Mouse (Mus musculus) limb, embryonic 11.5 days (tissue): Measurements from ENCODE around the gene Lad1. TPM values are rescaled to one million over a fixed set of nuclear protein-coding genes. Genes with fewer than 3 reads are reported as not detected.

Source experiments
- ATAC-seq: fragments of 200-750 bp; cut with Nextera tagmentation; 2 replicates; pipeline ENCODE4 v1.8.0; 2017; ENCODE audit warnings: low read depth; ENCODE audit not compliant: insufficient number of reproducible peaks, low FRiP score, low TSS enrichment
- DNase-seq: peaks from one replicate; pipeline ENCODE4 v3.0.0-alpha.2; 2015; ENCODE audit warnings: low spot score
- H3K27ac ChIP-seq: fragments of 300-500 bp; sonication (generic); replicated peaks from 2 replicates; pipeline ENCODE4 v1.5.1; 2014; ENCODE audit warnings: low read depth, mild to moderate bottlenecking, low read length
- H3K27me3 ChIP-seq: fragments of 300-500 bp; sonication (generic); 2 replicates; pipeline ENCODE4 v1.6.1; 2014; ENCODE audit warnings: mild to moderate bottlenecking, low read length, mixed read lengths; ENCODE audit not compliant: control insufficient read depth, insufficient read depth
- H3K36me3 ChIP-seq: fragments of 300-500 bp; sonication (generic); 2 replicates; pipeline ENCODE4 v1.6.1; 2014; ENCODE audit warnings: mild to moderate bottlenecking, low read length, moderate library complexity, mixed read lengths; ENCODE audit not compliant: control insufficient read depth, insufficient read depth
- H3K4me1 ChIP-seq: fragments of 300-500 bp; sonication (generic); 2 replicates; pipeline ENCODE4 v1.6.1; 2014; ENCODE audit warnings: low read length, mixed read lengths; ENCODE audit not compliant: control insufficient read depth, insufficient read depth
- H3K4me2 ChIP-seq: fragments of 300-500 bp; sonication (generic); 2 replicates; pipeline ENCODE4 v1.6.1; 2014; ENCODE audit warnings: low read depth, mild to moderate bottlenecking, moderate library complexity; ENCODE audit not compliant: severe bottlenecking
- H3K4me3 ChIP-seq: fragments of 300-500 bp; sonication (generic); 2 replicates; pipeline ENCODE4 v1.5.1; 2014; ENCODE audit warnings: low read depth, low read length
- H3K9ac ChIP-seq: fragments of 300-500 bp; sonication (generic); 2 replicates; pipeline ENCODE4 v1.6.1; 2014; ENCODE audit warnings: mild to moderate bottlenecking, low read length
- H3K9me3 ChIP-seq: fragments of 300-500 bp; sonication (generic); 2 replicates; pipeline ENCODE4 v1.6.1; 2016; ENCODE audit warnings: low read length; ENCODE audit not compliant: control insufficient read depth
- WGBS: fragments of 180-500 bp; shearing (Covaris S2); extraction: QIAGEN DNeasy Blood & Tissue Kit; methylation state at CpG from one replicate; pipeline ENCODE4 v1.1.7; 2014; 5-methylcytosine and 5-hydroxymethylcytosine counted together
- polyA plus RNA-seq: library from polyadenylated mRNA; unstranded; fragments of >200 nt; fragmentation: Nextera tagmentation; extraction: Ambion mirVana; gene quantifications from 2 replicates; pipeline ENCODE4 v1.2.1, GENCODE M21; 2014

Lad1 gene
- polyA plus RNA-seq, 1 experiment from 2014 or later = 4.5 TPM

DNA sequence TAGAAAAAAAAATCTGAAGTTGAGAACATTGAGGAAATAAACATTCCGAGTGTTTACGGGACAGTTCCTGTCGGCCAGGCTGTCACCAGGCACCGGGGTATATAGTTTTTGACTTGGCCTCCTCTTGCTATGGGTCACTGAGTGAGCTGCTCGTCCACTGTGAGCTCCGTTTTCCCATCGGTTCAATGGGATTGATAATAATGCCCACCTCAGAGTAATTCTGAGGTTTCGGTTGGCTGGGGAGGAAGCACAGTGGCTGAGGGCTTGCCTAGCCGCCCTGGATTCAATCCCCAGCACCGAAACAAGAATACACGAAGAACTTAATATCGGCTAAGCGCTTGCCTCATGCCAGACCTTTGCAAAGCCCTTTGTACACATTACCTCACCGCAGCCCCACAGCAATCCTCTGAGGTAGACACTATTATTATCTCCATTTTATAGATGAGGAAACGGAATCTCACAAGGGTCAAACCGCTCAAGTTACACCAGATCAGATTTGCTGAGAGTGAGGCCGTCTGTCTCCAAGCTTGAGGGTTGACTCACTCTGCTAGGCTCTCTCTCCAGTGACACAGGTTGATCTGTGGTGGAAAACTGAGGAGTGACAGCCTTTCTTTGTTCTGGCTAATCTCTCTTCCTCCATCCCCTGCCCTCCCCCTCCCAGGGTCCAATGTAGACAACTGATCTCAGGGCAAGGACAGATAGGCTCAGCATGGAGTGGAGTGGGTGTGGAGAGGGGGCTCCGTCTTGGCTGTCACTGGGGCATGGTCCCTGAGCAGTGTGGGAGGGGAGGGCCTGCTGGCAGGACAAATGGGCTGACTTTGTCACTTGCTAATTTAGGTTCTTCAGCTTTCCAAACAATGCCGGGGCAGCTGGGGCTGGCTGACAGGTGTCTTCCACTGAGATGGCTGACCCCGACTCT lies 23.9 kb upstream of the Lad1 start:
- H3K9me3 ChIP-seq = no peaks in the 10 kb centered on the region
- WGBS = 34% methylated on average over 20 of the region's 20 CpGs
- H3K4me1 ChIP-seq = peaks cover 13% of the 10 kb centered on the region; the same call in 1 of the 2 replicates
- ATAC-seq (no peak; the same call in 1 of the 2 replicates), DNase-seq (no peak)
- no peak overlapping the region; the same call in 1 of the 2 replicates for H3K4me3 ChIP-seq
- no peak overlapping the region for H3K9ac ChIP-seq
- H3K4me2 ChIP-seq = peak overlapping the region; percentile 42
- no peak overlapping the region for H3K27ac ChIP-seq
- no peaks in the 10 kb centered on the region for H3K27me3 ChIP-seq
- no peaks in the 10 kb centered on the region for H3K36me3 ChIP-seq

- no peak for DNase-seq
- 83% methylated on average over 1 of the region's 1 CpGs for WGBS
- H3K27ac ChIP-seq = no peak overlapping the region
- H3K9me3 ChIP-seq = no peaks in the 10 kb centered on the region
- no peaks in the 10 kb centered on the region for H3K36me3 ChIP-seq
- no peaks in the 10 kb centered on the region for H3K27me3 ChIP-seq
- H3K4me1 ChIP-seq = peaks cover 24% of the 10 kb centered on the region; the same call in 1 of the 2 replicates
- ATAC-seq = no peak
- H3K4me3 ChIP-seq = no peak overlapping the region
- H3K4me2 ChIP-seq = no peak overlapping the region
- H3K9ac ChIP-seq = no peak overlapping the region
Measured at GRCm38 (mm10) chr1:135798492-135798891, 19.9 kb upstream of the Lad1 start.

- H3K4me3 ChIP-seq = no peak overlapping the region
- no peak overlapping the region for H3K27ac ChIP-seq
- 45% methylated on average over 8 of the region's 8 CpGs for WGBS
- H3K9me3 ChIP-seq = no peaks in the 10 kb centered on the region
- DNase-seq (no peak), ATAC-seq (no peak)
- H3K4me1 ChIP-seq = peaks cover 18% of the 10 kb centered on the region; the same call in 1 of the 2 replicates
- no peaks in the 10 kb centered on the region for H3K36me3 ChIP-seq
- H3K9ac ChIP-seq = no peak overlapping the region
- H3K4me2 ChIP-seq = peak overlapping the region; percentile 10; the same call in 1 of the 2 replicates
- H3K27me3 ChIP-seq = no peaks in the 10 kb centered on the region
Measured at GRCm38 (mm10) chr1:135799109-135799627, 19.2 kb upstream of the Lad1 start.

- Histone ChIP-seq H3K36me3 (no peaks in the 10 kb centered on the region), H3K4me2 (no peak overlapping the region), H3K27me3 (no peaks in the 10 kb centered on the region), H3K9me3 (no peaks in the 10 kb centered on the region), H3K4me3 (no peak overlapping the region), H3K4me1 (peaks cover 16% of the 10 kb centered on the region; the same call in 1 of the 2 replicates), H3K27ac (no peak overlapping the region), H3K9ac (peak overlapping the region; percentile 5; the same call in 1 of the 2 replicates)
- DNase-seq (no peak), ATAC-seq (peak; percentile 44; the same call in 1 of the 2 replicates)
- 36% methylated on average over 8 of the region's 8 CpGs for WGBS
Measured at GRCm38 (mm10) chr1:135800192-135800950, 18.0 kb upstream of the Lad1 start.

DNA sequence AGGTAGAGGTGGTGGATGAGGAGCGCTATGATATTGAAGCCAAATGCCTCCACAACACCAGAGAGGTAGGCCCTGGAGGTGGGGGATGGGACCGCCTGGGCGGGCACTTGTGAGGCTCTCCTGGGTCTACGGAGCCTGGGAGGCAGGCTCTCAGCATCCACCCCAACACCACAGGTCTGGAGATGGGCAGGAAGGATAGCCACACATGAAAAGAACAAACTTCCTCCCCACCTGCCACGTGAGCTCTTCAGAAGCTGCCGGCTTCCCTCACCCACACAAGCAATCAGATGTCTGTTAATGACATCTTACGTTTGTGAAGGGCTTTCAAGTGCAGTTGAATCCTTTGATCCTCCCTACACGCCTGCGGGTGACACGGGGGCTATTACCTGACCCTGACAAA lies 10.9 kb upstream of the Lad1 start:
- no peak overlapping the region for H3K27ac ChIP-seq
- WGBS = 8% methylated on average over 10 of the region's 10 CpGs
- no peak for ATAC-seq

GRCm38 (mm10) chr1:135810180-135810579 lies 8.2 kb upstream of the Lad1 start:
- H3K27me3 ChIP-seq = 0 out of 2 replicates have a peak, but pooled peaks cover 3% of the 10 kb centered on the region
- no peak overlapping the region for H3K4me2 ChIP-seq
- 37% methylated on average over 2 of the region's 2 CpGs for WGBS
- ATAC-seq (no peak), DNase-seq (no peak)
- no peaks in the 10 kb centered on the region for H3K4me1 ChIP-seq
- no peak overlapping the region for H3K9ac ChIP-seq
- no peaks in the 10 kb centered on the region for H3K36me3 ChIP-seq
- no peak overlapping the region for H3K27ac ChIP-seq
- H3K9me3 ChIP-seq = no peaks in the 10 kb centered on the region
- H3K4me3 ChIP-seq = no peak overlapping the region

More for the DNA sequence above, 10.9 kb upstream of the Lad1 start:
- H3K9ac ChIP-seq = no peak overlapping the region
- no peak overlapping the region for H3K4me3 ChIP-seq
- no peak overlapping the region for H3K4me2 ChIP-seq
- no peaks in the 10 kb centered on the region for H3K36me3 ChIP-seq
- DNase-seq = no peak
- H3K27me3 ChIP-seq = 0 out of 2 replicates have a peak, but pooled peaks cover 3% of the 10 kb centered on the region
- H3K4me1 ChIP-seq = no peaks in the 10 kb centered on the region
- H3K9me3 ChIP-seq = no peaks in the 10 kb centered on the region

GRCm38 (mm10) chr1:135811016-135811646 lies 7.3 kb upstream of the Lad1 start:
- DNase-seq = peak; percentile 90
- H3K9me3 ChIP-seq = no peaks in the 10 kb centered on the region
- WGBS = 28% methylated on average over 7 of the region's 7 CpGs
- H3K4me3 ChIP-seq = no peak overlapping the region
- no peaks in the 10 kb centered on the region for H3K36me3 ChIP-seq
- H3K27ac ChIP-seq = no peak overlapping the region
- no peak overlapping the region for H3K4me2 ChIP-seq
- no peaks in the 10 kb centered on the region for H3K4me1 ChIP-seq
- H3K27me3 ChIP-seq = 0 out of 2 replicates have a peak, but pooled peaks cover 3% of the 10 kb centered on the region
- ATAC-seq = no peak
- no peak overlapping the region for H3K9ac ChIP-seq

GRCm38 (mm10) chr1:135812205-135812604 lies 6.2 kb upstream of the Lad1 start:
- Histone ChIP-seq H3K4me2 (no peak overlapping the region), H3K27ac (no peak overlapping the region), H3K9ac (no peak overlapping the region), H3K4me3 (no peak overlapping the region), H3K27me3 (peaks cover 7% of the 10 kb centered on the region), H3K9me3 (no peaks in the 10 kb centered on the region), H3K4me1 (no peaks in the 10 kb centered on the region), H3K36me3 (no peaks in the 10 kb centered on the region)
- DNase-seq (no peak), ATAC-seq (no peak)
- 87% methylated on average over 3 of the region's 3 CpGs for WGBS
